Mouse (Mus musculus) limb, embryonic 11.5 days (tissue): Measurements from ENCODE around the gene Lgals1. TPM values are rescaled to one million over a fixed set of nuclear protein-coding genes. Genes with fewer than 3 reads are reported as not detected.
"Not testable (repeated sequence)": the region's sequence is repeated elsewhere in the genome, so short reads cannot be mapped to it uniquely, and the experiment has no call there.

Experiments
- ATAC-seq: fragments of 200-750 bp; cut with Nextera tagmentation; 2 replicates; pipeline ENCODE4 v1.8.0; 2017; ENCODE audit warnings: low read depth; ENCODE audit not compliant: insufficient number of reproducible peaks, low FRiP score, low TSS enrichment
- DNase-seq: peaks from one replicate; pipeline ENCODE4 v3.0.0-alpha.2; 2015; ENCODE audit warnings: low spot score
- H3K27ac ChIP-seq: fragments of 300-500 bp; sonication (generic); replicated peaks from 2 replicates; pipeline ENCODE4 v1.5.1; 2014; ENCODE audit warnings: low read depth, mild to moderate bottlenecking, low read length
- H3K27me3 ChIP-seq: fragments of 300-500 bp; sonication (generic); 2 replicates; pipeline ENCODE4 v1.6.1; 2014; ENCODE audit warnings: mild to moderate bottlenecking, low read length, mixed read lengths; ENCODE audit not compliant: control insufficient read depth, insufficient read depth
- H3K36me3 ChIP-seq: fragments of 300-500 bp; sonication (generic); 2 replicates; pipeline ENCODE4 v1.6.1; 2014; ENCODE audit warnings: mild to moderate bottlenecking, low read length, moderate library complexity, mixed read lengths; ENCODE audit not compliant: control insufficient read depth, insufficient read depth
- H3K4me1 ChIP-seq: fragments of 300-500 bp; sonication (generic); 2 replicates; pipeline ENCODE4 v1.6.1; 2014; ENCODE audit warnings: low read length, mixed read lengths; ENCODE audit not compliant: control insufficient read depth, insufficient read depth
- H3K4me2 ChIP-seq: fragments of 300-500 bp; sonication (generic); 2 replicates; pipeline ENCODE4 v1.6.1; 2014; ENCODE audit warnings: low read depth, mild to moderate bottlenecking, moderate library complexity; ENCODE audit not compliant: severe bottlenecking
- H3K4me3 ChIP-seq: fragments of 300-500 bp; sonication (generic); 2 replicates; pipeline ENCODE4 v1.5.1; 2014; ENCODE audit warnings: low read depth, low read length
- H3K9ac ChIP-seq: fragments of 300-500 bp; sonication (generic); 2 replicates; pipeline ENCODE4 v1.6.1; 2014; ENCODE audit warnings: mild to moderate bottlenecking, low read length
- H3K9me3 ChIP-seq: fragments of 300-500 bp; sonication (generic); 2 replicates; pipeline ENCODE4 v1.6.1; 2016; ENCODE audit warnings: low read length; ENCODE audit not compliant: control insufficient read depth
- WGBS: fragments of 180-500 bp; shearing (Covaris S2); extraction: QIAGEN DNeasy Blood & Tissue Kit; methylation state at CpG from one replicate; pipeline ENCODE4 v1.1.7; 2014; 5-methylcytosine and 5-hydroxymethylcytosine counted together
- polyA plus RNA-seq: library from polyadenylated mRNA; unstranded; fragments of >200 nt; fragmentation: Nextera tagmentation; extraction: Ambion mirVana; gene quantifications from 2 replicates; pipeline ENCODE4 v1.2.1, GENCODE M21; 2014

Gene Lgals1
- 567 and 570 TPM in 2 replicates for polyA plus RNA-seq

GRCm38 (mm10) chr15:78926021-78926919, at the start of gene Lgals1:
Gene Lgals1, plus strand, starts transcription at chr15:78926725.
- H3K4me3 ChIP-seq, result peak within 1 kb of the TSS; percentile 28
- H3K9ac ChIP-seq, result peak within 1 kb of the TSS; percentile 47
- H3K4me2 ChIP-seq, result peak within 1 kb of the TSS; percentile 63
- DNase-seq (peak; percentile 92), ATAC-seq (peak; percentile 78)
- peaks cover 18% of the 10 kb centered on the region for H3K4me1 ChIP-seq
- H3K27ac ChIP-seq, result peak within 1 kb of the TSS; percentile 83
- H3K27me3 ChIP-seq, result no peaks in the 10 kb centered on the region
- 7% methylated on average over 20 of the region's 20 CpGs for WGBS
- peaks cover 5% of the 10 kb centered on the region; the same call in 1 of the 2 replicates for H3K36me3 ChIP-seq
- H3K9me3 ChIP-seq, result no peaks in the 10 kb centered on the region

DNA sequence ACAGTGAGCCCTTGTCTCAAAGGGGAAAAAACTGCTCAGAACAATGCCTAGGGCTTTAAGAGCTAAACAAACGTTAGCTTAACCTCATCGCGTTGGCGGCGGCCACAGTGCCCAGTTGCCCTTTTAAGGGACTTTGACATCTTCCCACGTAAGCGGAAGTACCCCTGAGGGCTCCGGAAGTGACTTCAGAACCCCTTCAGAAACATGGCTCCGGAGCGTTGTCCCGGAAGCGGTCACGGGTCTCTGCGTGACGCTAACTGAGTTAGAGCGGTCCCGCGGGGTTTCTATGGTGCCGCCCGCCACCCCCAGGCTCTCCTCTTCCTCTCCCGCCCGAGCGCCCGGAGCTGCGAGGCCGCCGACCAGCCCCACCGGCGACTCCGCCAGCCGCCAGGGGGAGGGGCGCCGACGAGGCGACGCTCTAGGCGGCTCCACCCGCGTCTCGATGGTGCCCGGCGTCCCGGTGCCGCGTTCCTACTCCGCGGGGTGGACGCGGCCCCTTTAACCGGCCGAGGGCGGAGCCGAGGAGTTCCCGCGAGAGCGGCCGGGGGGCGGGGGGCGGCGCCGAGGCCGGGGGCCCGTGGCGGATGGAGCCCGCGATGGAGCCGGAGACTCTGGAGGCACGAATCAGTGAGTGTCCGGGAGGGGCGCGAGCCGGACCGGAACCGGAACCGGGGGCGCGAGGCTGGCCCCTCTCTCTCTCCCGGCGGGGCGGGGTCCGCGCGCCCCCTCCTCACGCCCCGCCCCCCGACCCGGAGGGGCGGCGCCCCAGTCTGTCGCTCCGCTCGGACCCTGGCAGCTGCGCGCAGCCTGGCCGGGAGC, 49.3 kb upstream of the Lgals1 start, which contains the start of gene Gga1:
Gene Gga1, plus strand, starts transcription at position 200 of the 819 bp plus-strand sequence.
- DNase-seq, result peak; percentile 97
- no peaks in the 10 kb centered on the region for H3K9me3 ChIP-seq
- peak within 1 kb of the TSS; percentile 57 for H3K4me2 ChIP-seq
- ATAC-seq, result peak; percentile 87
- no peaks in the 10 kb centered on the region for H3K27me3 ChIP-seq
- H3K9ac ChIP-seq, result peak within 1 kb of the TSS; percentile 71
- peaks cover 15% of the 10 kb centered on the region for H3K4me1 ChIP-seq
- peaks cover 7% of the 10 kb centered on the region; the same call in 1 of the 2 replicates for H3K36me3 ChIP-seq
- H3K4me3 ChIP-seq, result peak within 1 kb of the TSS; percentile 54
- WGBS, result under 1% methylated on average over 75 of the region's 95 CpGs
- peak within 1 kb of the TSS; percentile 95 for H3K27ac ChIP-seq

DNA sequence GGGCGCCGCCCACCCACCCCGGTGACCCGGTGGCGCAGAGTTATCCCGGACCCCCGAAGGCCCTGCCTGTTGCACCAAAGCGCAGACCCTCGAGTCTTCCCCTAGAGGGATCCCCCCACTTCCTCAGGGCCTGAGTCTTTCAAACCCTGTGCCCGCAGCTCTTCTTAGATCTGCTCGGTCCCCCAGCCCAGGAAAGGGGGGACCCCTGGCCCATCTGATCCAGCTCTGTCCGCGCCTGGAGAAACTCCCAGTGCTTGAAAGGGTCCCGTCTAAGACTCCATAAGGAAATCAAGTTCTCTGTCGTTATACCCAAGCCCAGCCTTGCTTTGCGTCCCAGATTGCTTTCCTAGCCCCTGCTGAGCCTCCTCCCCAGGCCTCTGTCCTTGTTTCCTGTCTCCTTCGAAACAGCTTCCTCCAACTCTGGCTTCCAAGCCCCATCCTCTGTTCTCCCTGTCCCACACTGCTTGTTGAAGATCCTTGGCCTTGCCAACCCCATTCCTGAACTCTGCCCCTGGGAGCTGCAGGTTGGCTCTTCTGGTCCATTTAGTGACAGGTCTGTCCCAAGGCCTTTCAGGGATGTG, 48.6 kb upstream of the Lgals1 start:
- peak overlapping the region; percentile 54 for H3K4me3 ChIP-seq
- peaks cover 8% of the 10 kb centered on the region for H3K36me3 ChIP-seq
- H3K9me3 ChIP-seq, result no peaks in the 10 kb centered on the region
- H3K4me2 ChIP-seq, result peak overlapping the region; percentile 57
- H3K4me1 ChIP-seq, result peaks cover 15% of the 10 kb centered on the region
- H3K27ac ChIP-seq, result peak overlapping the region; percentile 95
- peak overlapping the region; percentile 71 for H3K9ac ChIP-seq
- ATAC-seq, result no peak
- no peak for DNase-seq
- 0% methylated on average over 16 of the region's 17 CpGs for WGBS
- no peaks in the 10 kb centered on the region for H3K27me3 ChIP-seq

DNA sequence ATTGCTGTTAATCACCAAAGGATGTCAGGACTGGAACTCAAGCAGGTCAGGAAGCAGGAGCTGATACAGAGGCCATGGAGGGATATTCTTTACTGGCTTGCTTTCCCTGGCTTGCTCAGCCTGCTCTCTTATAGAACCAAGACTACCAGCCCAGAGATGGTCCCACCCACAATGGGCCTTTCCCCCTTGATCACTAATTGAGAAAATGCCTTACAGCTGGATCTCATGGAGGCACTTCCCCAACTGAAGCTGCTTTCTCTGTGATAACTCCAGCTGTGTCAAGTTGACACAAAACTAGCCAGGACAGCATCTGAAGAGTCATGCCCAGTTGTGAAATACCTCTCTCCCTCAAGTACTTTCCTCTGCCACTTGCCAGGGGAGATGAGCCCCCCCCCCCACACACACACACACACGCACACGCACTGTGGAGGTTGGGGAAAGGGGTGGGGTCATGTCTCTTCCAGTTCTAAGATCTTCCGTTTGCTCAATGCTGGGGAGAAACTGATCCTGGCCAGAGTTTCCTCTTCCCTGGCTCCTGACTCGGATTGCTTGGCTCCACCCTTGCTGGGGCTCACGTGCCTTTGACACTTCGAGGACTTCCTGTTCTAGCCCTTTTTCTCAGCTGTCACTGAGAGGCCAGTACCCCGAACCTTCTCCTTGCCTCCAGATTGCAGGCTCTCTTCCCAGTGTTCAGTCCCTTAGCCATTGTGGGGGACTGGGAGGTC, 47.6 kb upstream of the Lgals1 start:
- H3K9me3 ChIP-seq, H3K27ac ChIP-seq, H3K4me3 ChIP-seq, H3K27me3 ChIP-seq, DNase-seq, H3K4me2 ChIP-seq, ATAC-seq, H3K9ac ChIP-seq: not testable (repeated sequence)
- Histone ChIP-seq H3K36me3 (peaks cover 16% of the 10 kb centered on the region), H3K4me1 (peaks cover 15% of the 10 kb centered on the region)
- 32% methylated on average over 7 of the region's 7 CpGs for whole genome bisulfite sequencing

- Histone ChIP-seq H3K36me3 (peaks cover 25% of the 10 kb centered on the region), H3K4me2 (no peak overlapping the region), H3K27me3 (no peaks in the 10 kb centered on the region), H3K4me3 (no peak overlapping the region), H3K4me1 (peaks cover 15% of the 10 kb centered on the region), H3K27ac (no peak overlapping the region), H3K9me3 (no peaks in the 10 kb centered on the region), H3K9ac (no peak overlapping the region)
- DNase-seq (no peak), ATAC-seq (no peak)
- WGBS, result 100% methylated on average over 8 of the region's 8 CpGs
Measured at GRCm38 (mm10) chr15:78880432-78880831, 46.1 kb upstream of the Lgals1 start.

DNA sequence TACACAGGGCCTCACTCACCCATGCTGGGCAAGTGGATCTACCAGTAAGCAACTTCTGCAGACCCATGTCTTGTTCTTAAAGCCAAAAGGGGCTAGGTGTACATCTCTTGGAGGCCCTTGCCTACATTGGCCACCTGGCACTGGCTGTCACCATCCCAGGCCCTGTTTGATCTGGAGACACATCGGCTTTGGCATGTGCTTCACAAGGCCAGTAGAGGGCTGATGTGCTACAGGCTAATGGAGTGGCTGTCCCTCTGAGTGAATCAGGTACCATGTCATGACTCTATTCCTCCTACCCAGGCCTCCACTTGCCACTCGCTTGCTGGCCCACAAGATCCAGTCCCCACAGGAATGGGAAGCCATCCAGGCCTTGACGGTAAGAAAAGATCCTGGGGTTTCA, 44.7 kb upstream of the Lgals1 start:
- WGBS, result 84% methylated on average over 3 of the region's 3 CpGs
- no peak overlapping the region for H3K27ac ChIP-seq
- no peaks in the 10 kb centered on the region for H3K27me3 ChIP-seq
- ATAC-seq (no peak), DNase-seq (no peak)
- peaks cover 34% of the 10 kb centered on the region for H3K36me3 ChIP-seq
- no peak overlapping the region for H3K4me2 ChIP-seq
- H3K4me1 ChIP-seq, result peaks cover 12% of the 10 kb centered on the region
- H3K4me3 ChIP-seq, result no peak overlapping the region
- no peak overlapping the region for H3K9ac ChIP-seq
- no peaks in the 10 kb centered on the region for H3K9me3 ChIP-seq

GRCm38 (mm10) chr15:78889401-78889853, 37.1 kb upstream of the Lgals1 start:
- Histone ChIP-seq H3K36me3 (peaks cover 31% of the 10 kb centered on the region), H3K4me3 (no peak overlapping the region), H3K27ac (0 out of 2 replicates have a peak overlapping the region, but pooled peaks have one; percentile 30), H3K4me1 (0 out of 2 replicates have a peak, but pooled peaks cover 2% of the 10 kb centered on the region), H3K9me3 (no peaks in the 10 kb centered on the region), H3K27me3 (no peaks in the 10 kb centered on the region), H3K4me2 (no peak overlapping the region), H3K9ac (no peak overlapping the region)
- ATAC-seq (no peak), DNase-seq (no peak)
- WGBS, result 39% methylated on average over 13 of the region's 13 CpGs
